Mouse (Mus musculus) heart, adult 8-10 months (tissue): ENCODE data around the gene Ube3c. TPM values are rescaled to one million over a fixed set of nuclear protein-coding genes. Genes with fewer than 3 reads are reported as not detected.
A peak's percentile ranks its signal among the peaks of the same experiment; 100 is the strongest.
"Not testable (repeated sequence)": the region's sequence is repeated elsewhere in the genome, so short reads cannot be mapped to it uniquely, and the experiment has no call there.

Experiments used
- DNase-seq: peaks from one replicate; pipeline ENCODE4 v3.0.0; 2022; ENCODE audit warnings: low spot score
- total RNA-seq, 4 experiments: library from RNA; stranded (reverse); gene quantifications; 2 replicates each; pipeline ENCODE4 v1.2.4; 2022

Ube3c gene
- total RNA-seq = 10 to 100 TPM; 35.2 to 42.7 (median 39.9) TPM

DNA sequence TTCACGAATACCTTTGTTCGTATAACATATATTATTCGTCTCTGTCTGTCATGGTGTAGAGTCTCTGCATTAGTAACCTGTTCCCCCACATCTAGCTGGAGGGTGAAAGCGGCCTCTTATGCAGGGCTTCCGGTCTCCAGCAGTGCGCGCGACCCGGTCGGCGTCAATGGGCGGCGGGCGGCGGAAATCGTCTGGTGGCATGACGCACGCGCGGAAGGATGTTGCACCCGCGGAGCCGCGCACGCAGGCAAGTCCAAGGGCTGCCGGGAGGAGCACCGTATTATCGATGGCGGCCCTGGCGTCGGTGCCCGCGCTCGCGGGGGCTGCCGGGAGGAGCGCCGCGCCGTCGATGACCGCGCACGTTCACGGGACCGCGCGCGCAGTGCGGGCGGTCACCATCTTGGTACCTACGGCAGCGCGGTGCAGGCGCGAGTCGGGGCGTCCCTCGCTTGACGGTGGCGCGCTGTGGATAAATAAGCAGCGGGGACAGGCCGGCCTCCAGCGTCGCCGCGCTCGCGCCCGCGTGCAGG, at the start of gene Ube3c:
Gene Ube3c (plus strand): TSS at position 395 of the 530 bp plus-strand sequence.
- DNase-seq = peak; percentile 97

DNA sequence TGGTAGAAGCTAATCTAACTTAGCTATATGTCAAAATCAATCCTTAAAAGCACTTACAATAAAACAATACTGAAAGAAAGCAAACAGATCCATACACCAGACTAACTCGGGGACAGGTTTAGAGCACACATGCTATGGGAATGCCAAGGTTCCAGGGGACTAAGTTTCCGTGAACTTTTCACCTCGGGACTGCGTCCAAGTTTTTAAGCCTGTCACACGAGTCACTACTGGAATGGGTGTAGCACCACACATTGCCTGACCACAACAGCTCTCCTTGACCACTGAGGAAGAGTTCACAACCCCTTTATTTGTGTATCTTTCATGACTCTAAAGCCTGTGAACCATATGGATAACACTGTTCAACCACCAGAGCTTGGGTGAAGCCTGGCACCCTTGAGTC, 8.9 kb upstream of the Ube3c start:
- no peak for DNase-seq

DNA sequence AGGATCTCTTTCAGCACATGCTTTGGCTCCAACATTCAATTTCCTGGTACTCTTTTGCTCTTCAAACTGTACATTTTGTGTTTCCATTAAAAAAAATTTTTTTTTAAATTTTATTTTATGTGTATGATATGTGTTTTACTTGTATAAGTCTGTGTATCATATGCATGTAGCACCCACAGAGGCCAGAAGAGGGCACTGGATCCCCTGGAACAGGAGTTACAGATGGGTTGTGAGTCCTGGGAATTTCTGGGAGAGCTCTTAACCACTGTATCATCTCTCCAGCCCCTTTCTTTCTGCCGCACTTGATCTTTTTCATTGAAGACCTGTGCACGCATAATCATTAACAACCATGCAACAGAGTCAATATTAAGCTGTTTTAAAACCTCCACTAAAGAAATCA, 8.4 kb upstream of the Ube3c start:
- no peak for DNase-seq

DNA sequence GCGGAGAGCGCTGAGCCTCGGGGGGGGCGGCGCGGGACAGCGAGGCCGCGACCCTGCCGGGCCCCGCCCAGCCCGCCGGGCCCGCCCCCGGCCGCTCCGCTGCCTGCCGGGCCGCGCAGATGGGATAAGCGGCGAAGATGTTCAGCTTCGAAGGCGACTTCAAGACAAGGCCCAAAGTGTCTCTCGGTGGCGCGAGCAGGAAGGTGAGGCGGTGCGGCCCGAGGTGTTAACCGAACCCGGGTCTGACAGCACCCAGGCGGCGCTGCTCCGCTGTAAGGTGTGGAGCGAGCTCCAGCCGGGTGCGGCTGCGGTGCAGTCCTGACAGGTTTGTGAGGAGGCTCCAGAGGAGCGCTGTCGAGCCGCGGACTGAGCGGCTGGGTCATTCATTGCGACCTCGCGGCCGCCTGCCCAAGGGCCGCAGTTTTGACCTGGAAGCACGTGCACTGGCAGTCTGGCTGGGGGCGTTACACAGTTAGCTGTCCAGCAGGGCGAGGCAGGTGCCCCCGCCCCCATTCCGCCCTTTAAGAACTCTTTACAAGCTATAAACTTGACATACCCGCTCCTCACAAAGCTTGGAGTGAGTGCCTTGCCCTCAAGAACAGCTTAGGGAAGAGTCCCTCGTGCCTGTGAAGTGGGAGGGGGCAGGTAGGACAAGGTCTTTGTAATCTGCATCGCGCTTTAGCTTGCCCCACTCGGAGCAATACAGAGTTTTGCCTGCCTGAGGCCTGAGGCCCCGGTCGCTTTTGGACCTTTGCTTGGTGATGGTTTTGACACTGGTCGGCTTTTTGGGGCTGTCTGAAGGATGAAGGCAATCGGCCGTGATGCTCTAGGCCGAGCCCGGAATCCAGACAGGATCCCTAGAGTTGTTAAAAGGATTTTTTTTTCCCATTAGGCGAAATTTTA, 587 bp downstream of the Ube3c start:
- DNase-seq = no peak

DNA sequence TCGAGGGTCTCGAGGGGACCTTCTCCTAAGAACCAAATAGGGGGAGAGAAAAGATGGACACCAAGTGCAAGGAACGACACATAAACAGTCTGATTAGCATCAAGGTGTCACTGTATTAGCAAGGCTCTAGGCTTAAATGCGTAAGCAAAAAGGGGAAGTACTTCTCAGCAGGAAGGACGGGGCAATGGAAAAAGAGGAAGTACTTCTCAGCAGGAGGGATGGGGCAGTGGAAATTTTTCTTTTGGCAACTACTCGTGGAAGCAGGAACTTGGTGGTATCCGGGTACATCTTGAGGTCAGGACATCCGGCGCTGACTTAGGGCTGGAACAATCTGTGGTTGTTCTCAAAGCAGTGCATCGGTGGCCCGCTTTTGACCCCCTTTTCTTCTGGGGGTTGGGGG, 5.2 kb downstream of the Ube3c start:
- not testable (repeated sequence) for DNase-seq

DNA sequence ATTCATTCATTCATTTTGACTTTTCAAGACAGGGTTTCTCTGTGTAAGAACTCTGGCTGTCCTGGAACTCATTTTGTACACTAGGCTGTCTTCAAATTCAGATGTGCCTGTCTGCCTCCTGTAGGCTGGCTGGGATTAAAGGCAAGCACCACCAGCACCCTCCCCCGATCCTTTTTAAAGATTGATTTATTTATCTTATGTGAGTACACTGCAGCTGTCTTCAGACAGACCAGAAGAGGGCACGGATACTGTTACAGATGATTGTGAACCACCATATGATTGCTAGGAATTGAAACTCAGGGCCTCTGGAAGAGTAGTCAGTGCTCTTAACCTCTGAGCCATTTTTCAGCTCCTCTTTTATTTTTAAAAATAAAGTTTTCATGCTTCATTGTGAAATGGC, 6.0 kb downstream of the Ube3c start:
- no peak for DNase-seq

DNA sequence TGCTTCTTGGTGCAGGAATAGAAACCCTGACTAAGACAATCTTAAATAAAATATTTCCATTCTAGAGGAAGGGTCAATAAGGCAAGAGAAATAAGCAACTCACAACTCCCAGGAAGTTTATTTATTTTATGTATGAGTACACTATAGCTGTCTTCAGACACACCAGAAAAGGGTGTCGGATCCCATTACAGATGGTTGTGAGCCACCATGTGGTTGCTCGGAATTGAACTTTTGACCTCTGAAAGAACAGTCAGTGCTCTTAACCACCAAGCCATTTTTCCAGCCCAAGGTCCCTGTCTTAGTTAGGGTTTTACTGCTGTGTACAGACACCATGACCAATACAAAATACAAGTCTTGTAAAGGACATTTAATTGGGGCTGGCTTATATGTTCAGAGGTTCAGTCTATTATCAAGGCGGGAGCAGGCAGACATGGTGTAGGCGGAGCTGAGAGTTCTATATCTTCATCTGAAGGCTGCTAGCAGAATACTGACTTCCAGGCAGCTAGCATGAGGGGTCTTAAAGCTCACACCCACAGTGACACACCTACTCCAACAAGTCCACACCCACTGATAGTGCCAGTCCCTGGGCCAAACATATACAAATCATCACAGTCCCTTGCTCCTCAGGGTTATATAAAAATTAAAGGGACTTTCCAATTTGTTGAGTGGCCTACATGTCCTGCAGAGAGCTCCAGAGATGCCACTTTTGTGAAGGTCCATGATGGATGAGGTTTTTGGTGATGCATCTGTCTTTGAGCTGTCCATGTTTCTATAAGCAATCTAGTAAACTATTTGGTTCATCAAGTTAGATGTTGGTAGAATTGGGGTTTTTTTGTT, 9.0 kb downstream of the Ube3c start:
- DNase-seq = no peak

DNA sequence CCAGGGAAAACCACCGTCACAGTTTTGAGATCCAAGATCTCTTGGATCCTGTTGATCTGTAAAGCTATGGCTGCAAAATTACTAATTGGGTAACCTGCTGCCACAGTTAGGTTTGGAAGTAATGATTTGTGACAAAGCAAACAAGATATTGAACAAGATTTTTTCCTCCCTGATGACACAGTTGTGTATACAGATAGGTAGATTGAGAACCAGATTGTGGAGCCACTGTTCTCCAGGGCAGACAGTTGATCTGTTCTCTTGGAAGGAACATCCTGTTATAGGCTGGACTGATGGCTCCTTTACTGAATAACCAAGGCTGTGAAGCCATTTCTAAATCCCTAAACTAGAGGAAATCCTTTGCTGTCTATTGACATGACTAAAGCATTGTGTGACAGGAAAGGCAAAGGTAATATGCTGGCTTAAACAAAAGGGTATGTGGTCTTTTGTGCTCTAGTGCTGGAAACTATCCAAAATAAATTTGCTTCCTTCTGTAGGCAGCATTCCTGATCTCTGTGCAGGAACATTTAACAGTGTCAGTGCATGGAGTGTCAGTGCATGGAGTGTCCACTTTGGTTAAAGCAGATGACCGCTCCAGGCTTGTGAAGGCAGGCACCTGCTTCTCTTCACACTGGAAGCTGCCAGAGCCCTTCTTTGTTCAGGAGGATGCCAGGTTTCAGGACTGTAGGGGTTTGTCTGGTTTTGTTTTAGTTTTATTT, 15.0 kb downstream of the Ube3c start:
- DNase-seq = no peak

DNA sequence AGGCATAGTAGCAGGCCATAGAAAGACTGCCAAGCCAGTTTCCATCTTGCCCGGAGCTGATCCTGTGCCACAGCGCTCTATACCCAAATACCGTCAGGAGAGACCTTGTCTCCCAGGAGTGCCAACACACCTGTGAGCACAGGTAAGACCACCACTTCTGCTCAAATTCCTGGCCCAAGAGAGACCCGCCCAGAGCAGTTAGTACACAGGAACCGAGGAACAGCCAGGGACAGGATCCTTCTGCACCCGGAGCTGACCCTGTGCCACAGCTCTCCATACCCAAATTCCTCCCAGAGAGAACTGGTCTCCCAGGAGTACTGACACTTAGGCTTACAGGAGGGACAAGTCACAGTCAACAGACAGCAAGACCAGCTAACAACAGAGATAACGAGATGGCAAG, 23.1 kb downstream of the Ube3c start:
- DNase-seq = not testable (repeated sequence)

DNA sequence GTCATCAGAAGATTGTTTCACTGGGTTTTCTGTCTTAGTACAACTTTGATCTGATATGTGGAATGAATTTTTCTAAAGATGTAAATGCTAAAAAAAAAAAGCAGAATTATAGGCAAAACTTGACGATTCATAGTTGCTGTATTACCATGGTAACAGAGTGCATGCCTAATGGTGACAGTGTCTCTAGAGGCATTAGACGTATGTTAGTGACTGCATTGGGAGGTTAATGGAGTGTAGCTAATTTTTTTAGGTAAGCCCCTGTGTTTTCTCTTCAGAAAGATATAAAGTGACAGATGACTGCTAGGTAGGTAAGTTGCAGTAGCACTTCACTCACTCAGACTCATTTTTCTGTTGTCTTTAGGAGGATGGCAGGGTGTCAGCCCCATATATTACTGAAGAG, 37.5 kb downstream of the Ube3c start:
- DNase-seq = no peak

DNA sequence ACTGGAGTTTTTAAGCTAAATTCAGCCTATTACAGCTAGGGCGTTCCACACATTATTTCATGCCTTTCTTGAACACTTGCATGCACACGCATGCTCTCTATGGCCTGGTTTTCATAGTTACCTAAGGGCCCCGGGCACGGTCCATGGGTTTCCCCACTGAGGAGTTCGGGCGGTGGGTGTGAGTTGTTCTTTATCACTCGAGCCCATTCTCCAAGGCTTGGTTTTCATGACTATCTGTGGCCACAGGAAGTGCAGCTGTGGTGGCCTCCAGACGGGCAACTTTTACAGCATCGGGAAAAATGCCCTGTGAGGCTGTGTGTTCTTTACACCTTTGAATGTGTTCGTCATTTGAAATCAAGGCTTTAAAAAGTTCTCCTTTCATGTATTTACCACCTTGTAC, 56.6 kb downstream of the Ube3c start:
- DNase-seq = no peak

DNA sequence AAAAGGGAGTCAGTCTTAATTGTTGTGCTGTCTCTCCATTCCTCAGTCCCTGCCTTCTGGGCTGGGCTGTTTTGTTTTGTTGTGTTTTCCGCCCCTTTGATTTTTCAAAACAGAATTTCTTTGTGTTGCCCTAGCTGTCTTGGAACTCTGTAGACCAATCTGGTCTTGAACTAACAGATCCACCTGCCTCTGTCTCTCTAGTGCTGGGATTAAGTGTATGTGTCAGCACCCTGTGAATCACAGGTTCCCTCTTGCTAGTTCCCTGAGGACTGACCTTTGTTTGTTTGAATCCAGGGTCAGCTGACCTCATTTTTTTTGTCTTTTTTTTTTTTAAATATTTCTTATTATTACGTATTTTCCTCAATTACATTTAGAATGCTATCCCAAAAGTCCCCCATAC, 60.9 kb downstream of the Ube3c start:
- no peak for DNase-seq

DNA sequence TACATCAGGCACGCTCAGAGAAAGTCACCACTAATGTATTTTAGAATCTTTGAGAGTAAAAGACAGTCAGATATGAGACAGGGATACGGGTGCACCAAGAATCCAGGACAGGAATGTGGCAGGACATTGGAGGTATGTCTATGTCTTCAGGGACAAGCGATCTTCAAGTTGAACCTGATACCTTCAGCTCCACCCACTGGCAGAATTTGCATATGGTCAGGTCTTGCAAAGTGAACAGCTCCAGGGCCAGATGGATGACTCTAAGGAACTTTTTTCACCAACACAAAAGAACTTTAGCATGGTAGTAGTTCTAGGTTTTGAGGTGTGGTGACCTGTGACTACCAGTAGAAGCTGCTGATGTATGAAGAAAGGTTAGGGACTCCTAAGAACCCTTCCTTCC, 62.7 kb downstream of the Ube3c start:
- no peak for DNase-seq

DNA sequence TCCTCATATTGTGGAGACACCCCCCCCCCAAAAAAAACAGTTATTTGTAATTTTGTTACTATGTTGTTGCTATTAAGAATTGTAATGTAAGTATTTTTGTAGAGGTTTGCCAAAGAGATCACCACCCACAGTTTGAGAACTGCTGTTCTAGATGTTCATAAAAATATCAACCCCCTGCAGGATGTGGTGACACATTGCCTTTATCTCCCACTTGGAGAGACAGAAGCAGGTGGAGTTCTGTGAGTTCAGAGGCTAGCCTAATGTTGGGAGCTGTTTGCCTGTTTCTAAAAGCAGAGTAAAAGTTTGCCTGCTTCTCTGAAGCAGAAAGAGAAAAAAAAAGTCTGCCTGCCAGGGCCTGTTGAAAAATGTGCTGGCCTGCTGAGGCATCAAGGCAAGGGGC, 67.3 kb downstream of the Ube3c start:
- no peak for DNase-seq

DNA sequence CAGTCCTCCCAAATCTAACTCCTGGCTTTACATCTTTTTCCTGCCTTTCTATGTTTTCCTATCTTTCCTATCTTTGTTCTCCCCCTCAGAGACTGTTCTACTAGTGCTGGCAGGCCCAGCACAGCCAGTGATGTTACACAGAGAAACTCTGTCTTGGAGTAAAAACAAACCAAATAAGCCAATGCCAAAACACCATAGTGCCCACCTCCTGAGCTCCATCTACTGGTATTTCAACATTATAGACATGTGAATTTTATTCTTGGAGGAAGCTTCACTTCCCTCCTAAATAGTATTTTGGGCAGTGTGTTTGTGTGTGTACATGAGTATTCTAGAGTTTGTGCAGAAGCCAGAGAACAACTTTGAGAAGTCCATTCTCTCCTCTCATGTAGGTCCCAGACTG, 67.8 kb downstream of the Ube3c start:
- DNase-seq = no peak

DNA sequence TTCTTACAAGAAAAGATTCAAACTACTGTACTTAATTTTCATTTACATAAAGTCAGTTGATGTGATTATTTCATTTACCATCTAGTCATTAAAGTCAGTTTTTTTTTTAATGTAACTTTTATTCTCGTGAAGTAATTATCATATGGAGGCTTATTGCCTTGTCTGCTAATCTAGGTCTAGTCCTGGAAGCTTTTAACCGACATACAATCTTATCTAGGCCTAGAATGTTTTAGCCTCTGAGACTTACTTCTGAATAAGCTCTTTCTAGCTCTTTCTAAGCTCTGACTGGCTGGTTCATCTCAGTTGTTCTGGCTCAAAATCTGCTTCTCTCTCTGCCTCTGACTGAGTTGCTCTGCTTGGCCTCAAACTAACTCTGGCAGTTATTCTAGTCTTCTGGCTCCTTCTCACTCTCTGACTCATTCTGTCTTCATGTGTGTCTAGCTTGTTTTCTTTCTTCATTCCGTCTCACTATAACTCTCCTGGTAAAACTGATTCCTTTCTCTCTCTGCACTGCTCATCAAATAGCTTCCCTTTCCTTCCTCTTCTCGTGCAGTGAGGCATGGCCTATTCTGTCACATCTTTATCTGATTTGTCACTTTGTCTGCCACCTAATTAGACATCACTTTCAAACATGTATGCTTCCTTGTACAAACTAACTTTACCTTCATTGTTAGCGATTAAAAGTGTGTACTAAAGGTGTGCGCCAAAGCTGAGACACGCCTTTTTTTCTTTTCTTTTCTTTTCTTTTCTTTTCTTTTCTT, 72.3 kb downstream of the Ube3c start:
- DNase-seq = no peak

DNA sequence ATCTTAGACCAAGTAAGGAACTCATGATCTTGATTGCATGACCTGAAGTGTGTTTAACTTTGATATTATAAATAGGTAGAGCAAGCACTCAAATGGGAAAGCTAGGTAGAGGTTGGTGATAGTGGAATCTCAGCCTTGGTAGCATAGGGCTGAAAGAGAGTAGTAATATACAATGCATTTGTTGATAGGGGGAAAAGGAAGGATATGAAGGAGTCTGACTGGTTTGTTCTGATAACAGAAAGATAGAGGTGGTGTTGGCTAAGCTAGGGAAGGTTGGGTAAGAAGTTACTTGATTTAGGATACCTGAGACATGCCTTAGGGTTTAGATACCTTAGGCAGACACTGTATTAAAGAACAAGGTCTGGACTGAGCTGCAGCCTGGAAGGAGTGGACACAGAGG, 82.7 kb downstream of the Ube3c start:
- DNase-seq = no peak

DNA sequence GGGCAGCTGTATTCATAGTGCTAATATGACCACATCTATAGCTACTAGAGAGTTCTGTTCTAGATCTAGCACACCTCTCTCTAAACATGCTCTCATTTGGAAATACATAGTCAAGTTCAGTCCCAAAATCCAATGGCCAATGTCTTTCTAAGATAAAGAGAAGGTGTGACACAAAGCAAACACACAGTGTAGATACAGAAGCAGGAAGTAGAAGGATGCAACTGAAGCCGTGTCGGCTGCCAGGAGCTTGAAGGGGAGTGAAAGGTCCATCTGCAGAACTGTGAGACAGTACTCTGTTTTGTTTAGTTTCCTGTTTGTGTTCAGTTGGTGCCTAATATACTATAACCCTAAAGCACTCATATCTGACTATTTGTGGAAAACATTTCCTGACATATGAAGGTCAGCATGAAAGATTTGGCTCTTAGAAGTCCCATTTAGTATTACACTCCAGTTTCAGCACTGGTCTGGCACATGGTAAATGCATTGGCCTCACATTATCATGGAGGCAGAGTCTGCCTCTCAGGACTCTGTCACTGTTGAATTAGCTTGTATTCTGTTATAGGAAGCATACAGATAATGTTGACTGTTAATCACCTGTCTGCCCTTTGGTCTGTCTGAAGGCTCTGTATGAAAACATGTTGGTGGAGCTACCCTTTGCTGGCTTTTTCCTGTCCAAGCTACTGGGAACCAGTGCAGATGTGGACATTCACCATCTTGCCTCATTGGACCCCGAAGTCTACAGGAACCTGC, 88.7 kb downstream of the Ube3c start:
- no peak for DNase-seq

DNA sequence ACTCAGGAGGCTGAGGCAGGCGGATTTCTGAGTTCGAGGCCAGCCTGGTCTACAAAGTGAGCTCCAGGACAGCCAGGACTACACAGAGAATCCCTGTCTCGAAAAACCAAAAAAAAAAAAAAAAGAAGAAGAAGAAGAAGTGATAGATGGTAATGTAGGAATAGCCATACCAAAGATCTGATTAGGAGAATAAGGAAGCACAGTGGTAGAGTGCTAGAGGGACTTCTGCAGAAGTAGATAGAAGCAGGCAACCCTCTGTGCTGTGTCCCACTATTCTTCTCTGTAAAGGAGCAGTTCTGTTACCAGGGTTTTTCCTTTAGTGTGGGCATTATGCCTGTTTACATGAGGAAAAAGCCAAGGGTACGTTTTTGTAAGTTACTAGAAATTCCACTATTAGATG, 92.2 kb downstream of the Ube3c start:
- DNase-seq = not testable (repeated sequence)

DNA sequence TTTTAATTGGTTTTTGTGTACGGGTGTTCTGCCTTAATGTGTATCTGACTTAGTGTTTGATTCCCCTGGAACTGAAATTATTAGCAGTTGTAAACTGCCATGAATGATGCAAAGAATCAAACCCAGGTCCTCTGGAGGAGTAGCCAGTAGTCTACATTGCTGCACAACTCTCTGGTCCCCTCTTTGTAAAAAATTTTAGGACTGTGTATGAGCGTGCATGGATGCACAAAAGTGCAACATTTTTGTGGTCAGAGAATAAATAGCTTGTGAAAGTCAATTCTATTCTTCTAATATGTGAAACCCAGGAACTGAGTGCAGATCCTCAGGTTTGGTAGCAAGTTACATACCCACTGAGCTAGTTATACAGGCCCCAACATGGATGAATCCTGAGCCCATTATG, 96.3 kb downstream of the Ube3c start:
- DNase-seq = no peak
